In the genomic region with DNA sequence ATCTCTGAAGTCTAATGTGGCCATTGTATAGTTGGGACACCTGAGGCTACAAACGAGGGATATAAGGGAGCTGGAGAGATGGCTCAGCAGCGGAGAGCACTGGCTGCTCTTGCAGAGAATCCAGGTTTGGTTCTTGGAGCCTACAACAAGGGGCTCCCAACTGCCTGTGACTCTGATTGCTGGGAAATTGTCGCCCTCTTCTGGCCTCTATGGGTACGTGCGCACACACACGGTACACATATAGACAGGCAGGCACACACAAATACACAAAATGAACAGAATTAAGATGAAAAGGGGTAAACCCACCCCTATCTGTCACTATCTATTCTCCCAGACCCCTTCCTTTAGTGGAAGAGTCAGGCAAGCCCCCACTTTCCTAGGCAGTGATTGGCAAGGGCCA, we compare ENCODE assay signal across 20 mouse cellular contexts. TPM values are rescaled to one million over a fixed set of nuclear protein-coding genes. Genes with fewer than 3 reads are reported as not detected.
"Had no signal": no experiment of that assay in that cellular context is flagged by ENCODE, and none has a peak within 500 bp of the region (broad histone marks: within the 10 kb centered on the region; RNA-seq: fewer than 3 reads in every experiment).

No protein-coding gene starts in this region.

- H3K9me3 ChIP-seq: limb, embryonic 15.5 days; liver, embryonic 13.5 days; midbrain, embryonic 10.5 days; neural tube, embryonic 15.5 days had no signal

- H3K36me3 ChIP-seq: limb, embryonic 15.5 days; liver, embryonic 13.5 days; midbrain, embryonic 10.5 days; neural tube, embryonic 15.5 days had no signal

- H3K9ac ChIP-seq: limb, embryonic 15.5 days; liver, embryonic 13.5 days; neural tube, embryonic 15.5 days had no signal

- H3K4me2 ChIP-seq: limb, embryonic 15.5 days; liver, embryonic 13.5 days; neural tube, embryonic 15.5 days had no signal

- H3K4me1 ChIP-seq: liver, embryonic 13.5 days had no signal

- H3K27ac ChIP-seq: limb, embryonic 15.5 days; liver, embryonic 13.5 days; midbrain, embryonic 10.5 days; neural tube, embryonic 15.5 days; stomach, postnatal 0 days had no signal

- ATAC-seq: lung, postnatal 0 days had no signal

- H3K4me3 ChIP-seq: limb, embryonic 15.5 days; liver, embryonic 13.5 days; midbrain, embryonic 10.5 days; myocyte; neural tube, embryonic 15.5 days had no signal

- DNase-seq: kidney, adult 9 months; kidney, postnatal 10 days; kidney, postnatal 4 days; liver, embryonic 13.5 days; lung, adult 18-20 months; lung, postnatal 4 days; midbrain, embryonic 14.5 days; thymus, adult 2 months; thymus, postnatal 25 days had no signal

- H3K27me3 ChIP-seq: limb, embryonic 15.5 days; neural tube, embryonic 15.5 days had no signal

RNA-seq across cellular contexts. Expression of a gene that starts 4.8 kb away (rescaled TPM):
- total RNA-seq: left cerebral cortex, adult 8-10 months; left cerebral cortex, postnatal 25 days; megakaryocyte, adult 5-6 weeks had no signal
- polyA plus RNA-seq: liver, embryonic 13.5 days; lung, postnatal 0 days; myocyte; neural tube, embryonic 15.5 days; urinary bladder, adult 2 months had no signal

RNA-seq across cellular contexts. Expression of a gene that starts 15.6 kb away (rescaled TPM):
- total RNA-seq: megakaryocyte, adult 5-6 weeks had no signal
- polyA plus RNA-seq: myocyte had no signal

RNA-seq across cellular contexts. Expression of a gene that starts 22.9 kb away (rescaled TPM):
- total RNA-seq: megakaryocyte, adult 5-6 weeks had no signal
- polyA plus RNA-seq: limb, embryonic 11.5 days; liver, embryonic 13.5 days; lung, postnatal 0 days; midbrain, embryonic 14.5 days had no signal

RNA-seq across cellular contexts. Expression of a gene that starts 28.0 kb away (rescaled TPM):
- total RNA-seq: megakaryocyte, adult 5-6 weeks had no signal
- polyA plus RNA-seq: limb, embryonic 15.5 days; liver, embryonic 13.5 days; myocyte; thymus, adult 2 months; urinary bladder, adult 2 months had no signal
